Mouse (Mus musculus) thymus, adult 2 months (tissue): ENCODE measurements around the gene Sowahc.

Experiments used
- CTCF ChIP-seq: fragments of 200-500 bp; IDR thresholded peaks from 2 replicates; pipeline ENCODE4 v1.5.1; 2012; ENCODE audit warnings: mild to moderate bottlenecking, control low read depth, low read length, moderate library complexity, borderline replicate concordance; ENCODE audit not compliant: control insufficient read depth, poor library complexity, insufficient read depth; ENCODE audit errors: extremely low read depth
- POLR2A ChIP-seq: fragments of 200-500 bp; IDR thresholded peaks from 2 replicates; pipeline ENCODE4 v1.6.1; 2012; ENCODE audit warnings: mild to moderate bottlenecking, low read length, control low read depth, moderate library complexity; ENCODE audit not compliant: control insufficient read depth, poor library complexity, insufficient read depth; ENCODE audit errors: extremely low read depth

DNA sequence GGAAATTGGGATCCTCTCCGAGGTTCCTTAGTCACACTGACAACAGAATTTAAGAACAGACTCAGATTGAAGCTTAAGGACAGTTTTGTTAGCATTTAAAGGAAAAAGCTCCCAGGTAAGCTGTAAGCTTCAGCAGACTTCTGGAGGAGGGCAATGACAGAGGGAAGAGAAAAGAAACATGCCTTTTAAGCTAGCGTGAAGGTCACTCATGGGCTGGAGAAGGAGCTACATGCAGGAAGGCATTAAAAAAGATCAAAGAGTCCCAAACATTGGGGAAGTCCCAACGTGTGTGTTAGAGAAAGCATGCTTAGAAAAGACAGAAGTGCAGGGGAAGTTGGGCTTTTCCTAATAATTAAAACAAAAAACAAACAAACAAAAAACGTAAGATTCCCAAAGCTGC lies 14.1 kb downstream of the Sowahc start:
- TF ChIP-seq POLR2A (no peak), CTCF (no peak)
